Mouse (Mus musculus) splenic B cell, adult 2 months (primary cell): ENCODE measurements around the gene Bclaf3.
"Not testable (repeated sequence)": the region's sequence is repeated elsewhere in the genome, so short reads cannot be mapped to it uniquely, and the experiment has no call there.

ENCODE experiments used
- DNase-seq: peaks from one replicate; pipeline ENCODE4 v3.0.0-alpha.2; 2011; ENCODE audit warnings: low read depth, low spot score
- H3K27me3 ChIP-seq: 2 replicates; pipeline ENCODE4 v1.6.1; 2012; ENCODE audit warnings: mild to moderate bottlenecking, low read length, moderate library complexity, mixed read lengths; ENCODE audit not compliant: control insufficient read depth, poor library complexity, insufficient read depth, severe bottlenecking
- H3K36me3 ChIP-seq: 2 replicates; pipeline ENCODE4 v1.6.1; 2012; ENCODE audit warnings: mild to moderate bottlenecking, low read length, moderate library complexity, mixed read lengths; ENCODE audit not compliant: control insufficient read depth, poor library complexity, insufficient read depth, severe bottlenecking

Gene Bclaf3

DNA sequence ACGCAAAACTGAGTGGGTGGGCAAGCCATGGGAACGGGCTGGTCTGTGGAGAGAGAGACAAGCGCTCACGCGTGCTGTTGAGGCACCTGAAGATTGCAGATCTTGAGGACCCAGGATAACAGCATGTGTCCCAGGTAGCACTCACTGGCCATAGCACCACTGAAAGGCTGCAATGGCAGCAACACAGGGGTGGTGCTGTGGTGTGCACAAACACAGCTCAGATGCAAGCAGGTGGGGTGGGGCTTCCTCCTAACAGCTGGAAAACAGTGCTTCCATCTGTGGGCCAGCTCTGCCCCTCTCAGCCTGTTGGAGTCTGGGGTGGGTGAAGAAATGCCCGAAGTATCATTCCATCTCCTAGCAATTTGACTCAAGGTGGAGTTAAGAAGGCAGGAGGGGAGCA is at the start of gene Bclaf3:
Bclaf3 (plus strand) TSS at position 301 of the 400 bp plus-strand sequence.
- DNase-seq, result no peak
- Histone ChIP-seq H3K36me3 (no peaks in the 10 kb centered on the region), H3K27me3 (no peaks in the 10 kb centered on the region)

DNA sequence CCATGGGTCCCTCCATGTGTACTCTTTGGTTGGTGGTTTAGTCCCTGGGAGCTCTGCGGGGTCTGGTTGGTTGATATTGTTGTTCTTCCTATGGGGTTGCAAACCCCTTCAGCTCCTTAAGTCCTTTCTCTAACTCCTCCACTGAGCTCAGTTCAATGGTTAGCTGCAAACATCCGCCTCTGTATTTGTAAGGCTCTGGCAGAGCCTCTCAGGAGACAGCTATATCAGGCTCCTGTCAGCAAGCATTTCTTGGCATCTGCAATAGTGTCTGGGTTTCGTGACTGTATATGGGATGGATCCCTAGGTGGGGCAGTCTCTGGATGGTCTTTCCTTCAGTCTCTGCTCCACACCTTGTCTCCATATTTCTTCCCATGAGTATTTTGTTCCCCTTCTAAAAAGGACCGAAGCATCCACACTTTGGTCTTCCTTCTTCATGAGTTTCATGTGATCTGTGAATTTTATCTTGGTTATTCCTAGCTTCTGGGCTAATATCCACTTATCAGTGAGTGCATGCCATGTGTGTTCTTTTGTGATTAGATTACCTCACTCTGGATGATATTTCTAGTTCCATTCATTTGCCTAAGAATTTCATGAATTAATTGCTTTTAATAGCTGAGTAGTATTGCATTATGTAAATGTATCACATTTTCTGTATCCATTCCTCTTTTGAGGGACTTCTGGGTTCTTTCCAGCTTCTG is 48.1 kb upstream of the Bclaf3 start:
- DNase-seq, H3K27me3 ChIP-seq, H3K36me3 ChIP-seq: not testable (repeated sequence)

DNA sequence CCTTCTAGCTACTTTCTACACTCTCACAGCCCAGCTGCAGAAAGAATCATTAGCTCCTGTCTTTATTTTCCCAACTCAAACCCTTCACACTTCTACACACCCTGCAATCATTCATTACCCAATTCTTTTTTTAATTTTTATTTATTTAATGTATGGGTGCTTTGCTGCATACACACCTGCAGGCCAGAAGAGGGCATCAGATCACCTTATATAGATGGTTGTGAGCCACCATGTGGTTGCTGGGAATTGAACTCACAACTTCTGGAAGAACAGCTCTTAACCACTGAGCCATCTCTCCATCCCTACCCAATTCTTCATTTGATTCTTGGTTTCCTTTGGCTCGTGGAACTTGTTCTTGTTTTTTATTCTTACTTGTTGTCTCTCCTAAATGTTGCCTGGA is 42.2 kb upstream of the Bclaf3 start:
- no peaks in the 10 kb centered on the region for H3K27me3 ChIP-seq
- H3K36me3 ChIP-seq, result no peaks in the 10 kb centered on the region
- peak; percentile 15 for DNase-seq

DNA sequence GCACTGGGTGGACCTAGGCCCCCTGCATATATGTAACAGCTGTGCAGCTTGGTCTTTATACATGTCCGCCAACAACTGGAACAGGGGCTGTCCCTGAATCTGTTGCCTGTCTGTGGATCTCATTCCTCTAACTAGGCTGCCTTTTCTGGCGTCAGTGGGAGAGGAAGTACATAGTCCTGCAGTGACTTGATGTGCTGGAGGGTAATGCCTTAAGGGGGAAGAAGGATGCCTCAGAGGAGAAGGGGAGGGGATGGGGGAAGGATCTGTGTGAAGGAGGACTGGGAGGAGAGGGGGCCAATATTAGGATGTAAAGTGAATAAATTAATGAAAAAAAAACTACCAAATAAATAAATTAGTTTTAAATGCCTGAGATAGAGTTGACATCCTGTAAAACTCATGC is 23.3 kb upstream of the Bclaf3 start:
- H3K27me3 ChIP-seq, result no peaks in the 10 kb centered on the region
- no peaks in the 10 kb centered on the region for H3K36me3 ChIP-seq
- DNase-seq, result no peak

DNA sequence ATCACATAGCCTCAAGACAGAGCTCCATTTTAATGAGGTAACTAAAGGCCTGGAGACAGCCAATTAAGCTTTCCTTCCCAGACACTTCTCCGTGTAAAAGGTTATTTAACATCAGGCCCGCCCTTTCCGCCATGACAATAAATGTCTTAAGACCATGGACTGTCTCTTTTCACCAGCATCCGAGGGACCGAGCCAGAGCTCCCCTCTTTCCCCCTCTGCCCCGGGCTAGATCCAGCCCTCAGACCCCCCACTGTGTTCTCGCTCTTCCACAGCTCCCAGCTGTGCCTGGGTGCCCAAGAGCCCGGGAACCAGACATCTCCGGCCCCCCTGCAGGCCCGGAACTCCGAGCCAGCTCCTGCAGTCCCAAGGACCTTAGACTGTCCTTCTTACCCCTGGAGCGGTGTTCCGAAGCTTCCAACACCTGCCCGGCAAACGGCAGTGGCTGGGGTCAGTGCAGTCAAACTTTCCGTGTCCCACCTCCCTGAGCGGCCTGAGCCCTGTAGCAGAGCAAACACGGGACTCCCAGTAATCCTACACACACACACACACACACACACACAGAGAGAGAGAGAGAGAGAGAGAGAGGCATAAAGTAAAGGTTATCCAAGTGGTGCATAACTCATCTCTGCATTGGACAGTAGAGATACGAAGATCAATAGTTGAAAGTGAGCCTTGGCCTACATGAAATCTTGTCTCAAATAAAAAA is 18.0 kb upstream of the Bclaf3 start:
- H3K27me3 ChIP-seq, result no peaks in the 10 kb centered on the region
- H3K36me3 ChIP-seq, result no peaks in the 10 kb centered on the region

DNA sequence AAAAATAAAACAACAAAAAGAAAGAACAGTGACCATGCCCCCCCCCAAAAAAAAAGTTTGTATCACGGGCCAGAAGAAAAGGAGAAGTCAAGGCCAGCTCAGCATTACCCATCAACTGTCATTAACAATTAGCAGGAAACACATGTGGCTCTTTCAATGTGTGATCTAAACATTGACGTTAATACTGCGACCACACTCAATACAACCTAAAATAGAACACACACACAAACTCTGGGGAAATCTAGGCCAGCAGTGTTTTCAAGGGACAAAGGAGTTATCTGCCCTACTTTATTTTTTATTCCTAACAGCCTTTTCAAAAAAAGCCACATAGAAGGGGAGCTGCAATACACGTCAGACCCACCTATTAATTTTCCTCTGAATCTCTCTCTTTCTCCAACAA is 17.4 kb upstream of the Bclaf3 start:
- peak; percentile 28 for DNase-seq
- no peaks in the 10 kb centered on the region for H3K36me3 ChIP-seq
- H3K27me3 ChIP-seq, result no peaks in the 10 kb centered on the region

More for the DNA sequence above, 18.0 kb upstream of the Bclaf3 start:
- DNase-seq, result no peak

DNA sequence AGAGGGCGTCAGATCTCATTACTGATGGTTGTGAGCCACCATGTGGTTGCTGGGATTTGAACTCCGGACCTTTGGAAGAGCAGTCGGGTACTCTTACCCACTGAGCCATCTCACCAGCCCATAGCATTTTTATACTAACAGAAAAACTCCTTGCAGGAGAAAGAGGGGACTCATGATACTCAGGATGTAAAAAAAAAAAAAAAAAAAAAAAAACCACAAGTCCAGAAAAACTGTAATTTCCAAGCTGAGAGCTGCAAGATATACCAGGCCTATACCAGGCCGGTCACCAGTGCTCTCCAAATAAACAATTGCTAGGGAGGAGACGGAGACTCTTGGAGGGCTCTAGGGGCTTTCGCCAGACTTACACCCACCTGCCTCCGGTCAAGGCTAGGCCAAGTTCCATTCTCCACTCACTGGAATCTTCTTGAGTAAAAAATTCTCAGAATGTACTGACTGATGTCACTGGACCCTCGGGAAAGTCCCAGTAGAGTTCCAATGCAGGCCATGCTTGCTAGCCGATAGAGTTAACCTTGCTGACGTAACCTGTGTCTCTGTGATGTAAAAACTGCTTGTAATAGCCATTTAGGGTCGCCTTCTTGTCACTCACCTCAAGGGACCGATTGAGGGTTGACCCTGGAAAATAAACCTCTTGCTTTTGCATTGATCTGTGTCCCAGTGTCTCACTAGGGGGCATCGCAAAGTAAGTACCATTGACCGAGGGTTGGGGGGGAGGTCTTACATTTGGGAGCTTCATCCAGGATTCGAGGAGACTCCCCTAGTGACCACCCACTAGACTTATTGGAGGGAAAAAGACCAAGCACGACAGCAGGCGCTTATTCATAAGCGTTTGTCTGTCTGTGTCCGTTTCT is 16.4 kb upstream of the Bclaf3 start:
- no peak for DNase-seq
- Histone ChIP-seq H3K36me3 (no peaks in the 10 kb centered on the region), H3K27me3 (no peaks in the 10 kb centered on the region)

DNA sequence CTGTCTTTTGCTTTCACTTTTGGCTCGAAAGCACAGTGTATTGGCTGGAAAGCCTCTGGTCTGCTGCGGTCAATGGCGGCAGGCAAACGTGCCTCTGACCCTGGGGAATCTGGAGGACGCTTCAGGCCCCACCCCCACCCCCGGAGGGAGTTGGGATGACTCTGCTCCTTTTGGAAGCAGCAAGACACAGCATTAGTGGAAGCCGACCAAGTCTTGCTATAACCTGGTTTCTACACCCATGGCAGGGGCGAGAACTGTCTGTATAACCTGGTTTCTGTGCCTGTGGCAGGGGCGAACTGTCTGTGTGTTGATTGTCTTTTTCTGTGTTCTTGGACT is 15.8 kb upstream of the Bclaf3 start:
- no peaks in the 10 kb centered on the region for H3K36me3 ChIP-seq
- DNase-seq, result no peak
- no peaks in the 10 kb centered on the region for H3K27me3 ChIP-seq

DNA sequence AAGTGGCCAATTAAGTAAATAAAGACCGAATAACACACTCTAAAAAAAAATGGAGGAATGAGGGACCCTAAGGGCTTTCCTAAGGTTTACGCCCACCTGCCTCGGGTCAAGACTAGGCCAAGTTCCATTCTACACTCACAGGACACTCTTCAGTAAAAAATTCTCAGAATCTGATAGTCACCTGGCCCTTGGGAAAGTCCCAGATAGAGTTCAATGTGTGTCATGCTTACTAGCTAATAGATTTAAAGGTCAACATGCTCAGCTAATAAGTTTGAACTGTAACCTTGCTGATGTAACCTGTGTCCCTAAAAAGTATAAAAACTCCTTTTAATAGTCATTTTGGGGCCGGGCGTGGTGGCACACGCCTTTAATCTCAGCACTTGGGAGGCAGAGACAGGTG is 10.9 kb upstream of the Bclaf3 start:
- DNase-seq, result no peak
- Histone ChIP-seq H3K27me3 (no peaks in the 10 kb centered on the region), H3K36me3 (no peaks in the 10 kb centered on the region)

DNA sequence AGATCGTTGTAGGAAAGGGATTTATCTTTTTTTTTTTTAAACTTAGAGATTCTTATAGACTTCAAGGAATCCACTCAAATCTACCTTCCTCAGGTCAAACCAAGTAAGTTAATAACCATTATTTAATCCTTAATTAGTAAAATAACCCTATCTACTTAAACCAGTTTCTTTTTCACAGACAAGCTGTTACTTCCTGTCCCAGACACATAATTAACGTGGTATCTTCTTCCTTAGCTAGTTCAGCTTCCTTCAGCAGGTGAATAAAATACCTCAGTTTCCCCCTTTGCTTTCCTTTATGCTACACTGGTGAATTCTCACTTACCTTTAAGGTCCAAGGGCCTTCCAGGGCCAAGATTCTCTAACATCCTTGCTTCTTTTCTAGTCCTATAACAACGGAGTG is 4.7 kb upstream of the Bclaf3 start:
- H3K36me3 ChIP-seq, result no peaks in the 10 kb centered on the region
- no peaks in the 10 kb centered on the region for H3K27me3 ChIP-seq
- no peak for DNase-seq

DNA sequence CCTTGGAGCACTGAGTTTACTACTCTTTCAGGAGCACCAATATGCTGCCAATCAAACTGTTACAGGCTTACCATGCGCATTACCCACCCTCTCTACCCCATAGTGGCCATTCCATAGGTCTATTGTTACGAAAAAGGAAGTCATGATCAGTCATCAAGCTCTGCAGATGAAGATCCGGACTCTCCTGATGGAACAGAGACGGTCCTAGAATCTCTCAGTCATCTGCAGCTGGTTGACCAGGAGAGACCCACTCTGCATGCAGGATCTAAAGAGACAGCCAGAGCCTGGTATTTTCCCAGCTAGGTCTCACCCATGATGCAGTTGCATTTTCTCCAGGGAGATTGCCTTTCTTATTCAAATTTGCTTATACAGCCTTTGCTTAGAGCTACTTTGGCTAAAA is 3.8 kb upstream of the Bclaf3 start:
- DNase-seq, result no peak
- H3K36me3 ChIP-seq, result no peaks in the 10 kb centered on the region
- H3K27me3 ChIP-seq, result no peaks in the 10 kb centered on the region

DNA sequence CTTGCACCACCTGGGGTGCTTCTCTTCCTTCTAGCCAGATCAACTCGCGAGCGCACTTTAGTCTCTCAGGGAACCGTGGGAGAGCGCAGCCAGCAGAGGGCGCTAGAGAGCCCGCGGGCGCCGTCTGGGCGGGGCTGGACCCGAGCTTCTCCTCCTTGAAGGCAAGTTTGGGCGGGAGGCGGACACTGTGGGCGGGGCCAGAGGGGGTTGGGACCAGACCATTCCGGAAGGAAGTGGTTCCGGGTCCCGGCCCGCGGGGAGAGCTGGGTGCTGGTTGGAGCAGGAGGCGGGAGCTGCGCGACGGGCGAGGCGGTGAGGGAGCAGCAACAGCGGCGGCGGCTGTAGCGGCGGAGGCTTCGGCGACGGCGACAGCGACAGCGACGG is 5.9 kb downstream of the Bclaf3 start:
- Histone ChIP-seq H3K27me3 (no peaks in the 10 kb centered on the region), H3K36me3 (no peaks in the 10 kb centered on the region)
- DNase-seq, result peak; percentile 96

DNA sequence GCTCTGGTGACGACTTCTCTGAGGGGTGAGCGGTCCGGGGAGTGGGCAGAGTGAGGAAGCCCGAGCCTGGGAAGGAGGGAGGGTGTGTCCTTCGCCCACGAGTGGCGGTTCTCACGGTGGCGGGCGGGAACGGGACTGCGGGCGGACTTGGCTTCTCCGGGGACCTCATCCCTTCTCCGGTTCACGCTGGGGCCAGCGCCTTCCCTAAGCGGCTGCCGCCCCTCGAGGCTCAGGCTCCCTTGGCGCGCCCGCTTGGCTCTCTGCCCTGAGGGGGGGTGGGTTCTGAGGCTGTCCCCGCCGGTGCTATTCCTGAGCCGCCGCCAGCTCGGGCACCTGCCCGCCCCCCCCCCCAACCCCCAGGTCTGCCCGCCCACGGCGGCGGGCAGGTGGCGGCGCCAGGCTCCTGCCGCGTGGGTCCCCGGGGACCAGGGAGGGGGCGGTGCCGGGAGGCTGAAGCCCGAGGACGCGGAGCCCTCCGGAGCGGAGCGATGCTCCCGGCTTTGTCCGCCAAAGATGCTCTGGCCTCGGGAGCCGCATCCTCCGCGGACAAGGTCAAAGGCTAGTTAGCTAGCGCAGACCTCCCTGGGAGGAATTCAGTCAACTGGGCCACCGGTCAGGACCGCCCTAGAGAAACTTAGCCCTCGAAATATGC is 6.4 kb downstream of the Bclaf3 start:
- DNase-seq, result peak; percentile 60
- no peaks in the 10 kb centered on the region for H3K27me3 ChIP-seq
- H3K36me3 ChIP-seq, result no peaks in the 10 kb centered on the region

DNA sequence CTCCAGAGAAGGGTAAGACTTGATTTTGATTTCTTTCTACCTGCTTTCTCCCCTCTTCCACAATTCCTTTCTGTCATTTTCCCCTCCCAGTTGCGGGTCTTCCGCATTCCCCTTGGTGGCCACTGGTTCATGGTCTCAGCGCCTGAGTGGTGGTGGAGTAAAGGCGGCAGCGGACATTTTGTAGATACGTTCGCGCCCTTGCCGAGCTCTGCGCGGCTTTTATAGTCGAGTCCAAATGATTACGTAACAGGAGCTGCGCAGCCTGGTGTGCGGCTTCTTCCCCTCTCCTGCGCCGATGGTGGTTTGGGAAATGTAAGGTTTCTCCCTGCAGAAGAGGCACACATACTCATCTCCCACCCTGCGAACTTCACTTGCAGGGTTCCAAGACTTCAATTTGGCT is 15.4 kb downstream of the Bclaf3 start:
- H3K27me3 ChIP-seq, result no peaks in the 10 kb centered on the region
- DNase-seq, result no peak
- H3K36me3 ChIP-seq, result no peaks in the 10 kb centered on the region

DNA sequence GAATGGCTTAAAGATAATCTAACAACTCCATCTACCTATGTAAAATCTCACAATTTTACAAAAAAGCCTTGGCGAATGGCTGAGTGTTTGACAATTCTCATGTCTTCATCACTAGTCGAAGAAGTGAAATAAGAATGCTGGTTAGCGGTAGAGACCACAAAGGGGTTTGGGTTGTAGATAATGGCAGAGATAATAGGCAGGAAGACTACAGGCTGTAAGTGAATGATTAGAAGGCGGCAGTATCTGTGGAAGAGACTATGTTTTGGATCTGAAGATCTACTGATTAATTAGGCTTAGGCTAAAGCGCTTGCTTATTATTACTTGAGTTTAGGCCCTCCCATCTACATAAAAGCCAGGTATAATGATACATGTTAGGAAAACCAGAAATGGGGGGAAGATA is 20.6 kb downstream of the Bclaf3 start:
- H3K36me3 ChIP-seq, result 0 out of 2 replicates have a peak, but pooled peaks cover 2% of the 10 kb centered on the region
- H3K27me3 ChIP-seq, result no peaks in the 10 kb centered on the region
- DNase-seq, result no peak
